Mouse (Mus musculus): ENCODE measurements around the gene Tmem107. TPM values are rescaled to one million over a fixed set of nuclear protein-coding genes. Genes with fewer than 3 reads are reported as not detected.

Tmem107 gene
- total and polyA plus RNA-seq, 3 experiments: 22.6 to 31.3 (median 30.1) TPM

DNA sequence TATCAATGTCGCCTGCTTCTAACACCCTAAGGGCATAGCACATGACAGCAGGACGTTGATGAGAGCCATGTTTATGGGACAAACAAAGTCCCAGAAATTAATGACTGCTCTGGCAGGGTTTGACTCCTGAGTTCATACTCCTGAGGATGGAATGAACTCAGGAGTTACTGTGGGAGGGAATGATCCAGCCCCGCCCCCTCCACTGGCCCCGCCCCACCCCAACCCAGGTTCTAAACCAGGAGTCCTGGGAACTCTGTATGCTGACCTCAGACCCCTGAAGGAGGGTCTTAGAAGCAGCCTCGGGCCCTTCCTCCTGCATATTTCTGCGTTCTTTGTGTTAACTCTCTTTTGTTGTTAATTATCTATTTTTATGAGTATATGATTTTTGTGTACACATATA, 15.0 kb downstream of the Tmem107 start:
- Histone ChIP-seq H3K4me3 (replicated peaks in 1 of 3; ENCODE audit: low read depth in 2 of 3, low read length in 2 of 3, poor library complexity in 1 of 3) (no peak overlapping the region), H3K9ac (ENCODE audit: insufficient read depth, low read depth) (no peak overlapping the region), H3K79me2 (replicated peaks; ENCODE audit: control insufficient read depth, extremely low read depth, insufficient read depth, poor library complexity, severe bottlenecking) (peaks cover 21% of the 10 kb centered on the region), H3K36me3 (replicated peaks in 1 of 2; ENCODE audit: control insufficient read depth in 1 of 2, insufficient read depth in 1 of 2, low read length in 1 of 2) (peaks cover 11 to 13% of the 10 kb centered on the region in 2 experiments), H3K9me3 (replicated peaks; ENCODE audit: low read length) (peaks cover 4% of the 10 kb centered on the region), H3K27ac (ENCODE audit: insufficient read depth, low read depth) (no peak overlapping the region), H3K27me3 (replicated peaks) (peaks cover 33% of the 10 kb centered on the region), H3K4me1 (ENCODE audit: control insufficient read depth in 1 of 2, insufficient read depth in 2 of 2) (peaks cover 19 to 34% of the 10 kb centered on the region in 2 experiments), H3K4me2 (ENCODE audit: insufficient read depth, low read depth, poor library complexity, severe bottlenecking) (no peak overlapping the region)
- TF ChIP-seq RCOR1 (conservative IDR thresholded peaks at IDR 0.05; ENCODE audit: low read depth, low read length): no peak
- TF ChIP-seq ZKSCAN1 (IDR thresholded peaks at IDR 0.05; ENCODE audit: borderline replicate concordance, low read depth, low read length): no peak
- TF ChIP-seq SMC3 (IDR thresholded peaks at IDR 0.05; ENCODE audit: low read depth, low read length): no peak
- no peak for TF ChIP-seq TBP (conservative IDR thresholded peaks at IDR 0.05; ENCODE audit: low read depth, low read length)
- no peak for TF ChIP-seq RAD21 (IDR thresholded peaks at IDR 0.05; ENCODE audit: low read depth, low read length)
- no peak for TF ChIP-seq NELFE (IDR thresholded peaks at IDR 0.05; ENCODE audit: low read depth, low read length)
- no peak for TF ChIP-seq EP300 (IDR thresholded peaks at IDR 0.05; ENCODE audit: low read length)
- no peak for TF ChIP-seq TCF12 (IDR thresholded peaks at IDR 0.05; ENCODE audit: low read depth, low read length)
- TF ChIP-seq CTCF (conservative IDR thresholded peaks at IDR 0.05 in 1 of 2, IDR thresholded peaks at IDR 0.05 in 1 of 2; ENCODE audit: low read depth in 2 of 2, low read length in 2 of 2): no peak
- in situ Hi-C loops (cut with MboI; ENCODE audit: low pct_ligation_motif_present, low pct_unique_long_range_greater_than_20kb, low sequenced_read_pairs): loop anchor here (25.0 kb wide), 1 partner anchor 927 kb away; the partner anchor contains the start of genes Acadvl, Dlg4 and Dvl2
- dilution Hi-C loops (cut with MboI; ENCODE audit: extremely low pct_ligation_motif_present, extremely low pct_unique_long_range_greater_than_20kb, low sequenced_read_pairs): no loop called here
- no peak for DNase-seq (ENCODE audit: extremely low read depth)

DNA sequence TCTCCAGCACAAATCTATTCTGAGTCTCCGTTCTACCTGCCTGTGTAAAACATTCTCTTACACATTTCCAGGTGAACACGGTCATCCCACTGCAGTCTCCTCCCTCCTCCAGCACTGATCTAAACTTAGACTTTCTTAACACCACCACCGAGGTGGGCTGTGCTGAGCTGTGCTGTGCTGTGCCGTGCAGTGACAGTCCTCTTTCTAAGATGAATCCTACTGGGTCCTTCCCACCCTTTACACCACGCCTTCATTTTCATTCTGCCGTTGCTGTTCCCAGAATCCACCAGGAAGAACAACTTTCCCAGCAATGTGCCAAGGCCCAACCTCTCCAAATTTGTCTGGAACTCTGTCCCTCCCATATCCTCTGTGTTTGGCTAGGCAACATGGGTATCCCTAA, 15.8 kb downstream of the Tmem107 start:
- in situ Hi-C loops (cut with MboI; ENCODE audit: low pct_ligation_motif_present, low pct_unique_long_range_greater_than_20kb, low sequenced_read_pairs) (loop anchor here (25.0 kb wide), 1 partner anchor 926 kb away; the partner anchor contains the start of genes Acadvl, Dlg4 and Dvl2), dilution Hi-C loops (cut with MboI; ENCODE audit: extremely low pct_ligation_motif_present, extremely low pct_unique_long_range_greater_than_20kb, low sequenced_read_pairs) (no loop called here)
- Histone ChIP-seq H3K4me1 (ENCODE audit: control insufficient read depth in 1 of 2, insufficient read depth in 2 of 2) (peaks cover 19 to 39% of the 10 kb centered on the region in 2 experiments), H3K9ac (ENCODE audit: insufficient read depth, low read depth) (no peak overlapping the region), H3K4me2 (ENCODE audit: insufficient read depth, low read depth, poor library complexity, severe bottlenecking) (no peak overlapping the region), H3K9me3 (replicated peaks; ENCODE audit: low read length) (peaks cover 4% of the 10 kb centered on the region), H3K27ac (ENCODE audit: insufficient read depth, low read depth) (no peak overlapping the region), H3K79me2 (replicated peaks; ENCODE audit: control insufficient read depth, extremely low read depth, insufficient read depth, poor library complexity, severe bottlenecking) (peaks cover 29% of the 10 kb centered on the region), H3K4me3 (replicated peaks in 1 of 3; ENCODE audit: low read depth in 2 of 3, low read length in 2 of 3, poor library complexity in 1 of 3) (no peak overlapping the region), H3K27me3 (replicated peaks) (peaks cover 33% of the 10 kb centered on the region), H3K36me3 (replicated peaks in 1 of 2; ENCODE audit: control insufficient read depth in 1 of 2, insufficient read depth in 1 of 2, low read length in 1 of 2) (peaks cover 13 to 21% of the 10 kb centered on the region in 2 experiments)
- TF ChIP-seq USF1 (IDR thresholded peaks at IDR 0.05; ENCODE audit: low read depth, low read length): no peak
- no peak for TF ChIP-seq BHLHE40 (IDR thresholded peaks at IDR 0.05; ENCODE audit: low read depth, low read length)
- TF ChIP-seq UBTF (IDR thresholded peaks at IDR 0.05; ENCODE audit: low read depth, low read length): no peak
- TF ChIP-seq NELFE (IDR thresholded peaks at IDR 0.05; ENCODE audit: low read depth, low read length): no peak
- TF ChIP-seq CTCF (conservative IDR thresholded peaks at IDR 0.05 in 1 of 2, IDR thresholded peaks at IDR 0.05 in 1 of 2; ENCODE audit: low read depth in 2 of 2, low read length in 2 of 2): no peak
- no peak for TF ChIP-seq RCOR1 (conservative IDR thresholded peaks at IDR 0.05; ENCODE audit: low read depth, low read length)
- no peak for TF ChIP-seq EP300 (IDR thresholded peaks at IDR 0.05; ENCODE audit: low read length)
- TF ChIP-seq IRF4 (IDR thresholded peaks at IDR 0.05; ENCODE audit: low read depth, low read length): no peak
- TF ChIP-seq ELF1 (IDR thresholded peaks at IDR 0.05; ENCODE audit: low read depth, low read length): no peak
- TF ChIP-seq SMC3 (IDR thresholded peaks at IDR 0.05; ENCODE audit: low read depth, low read length): no peak
- no peak for TF ChIP-seq HCFC1 (IDR thresholded peaks at IDR 0.05; ENCODE audit: low read depth, low read length)
- TF ChIP-seq MXI1 (IDR thresholded peaks at IDR 0.05; ENCODE audit: low read depth, low read length): no peak
- TF ChIP-seq MAZ (IDR thresholded peaks at IDR 0.05; ENCODE audit: low read depth, low read length): no peak
- no peak for TF ChIP-seq SIN3A (IDR thresholded peaks at IDR 0.05; ENCODE audit: low read length)
- no peak for TF ChIP-seq MAFK (IDR thresholded peaks at IDR 0.05; ENCODE audit: insufficient replicate concordance, low read length)
- no peak for TF ChIP-seq ZMIZ1 (IDR thresholded peaks at IDR 0.05; ENCODE audit: low read depth, low read length)
- DNase-seq (ENCODE audit: extremely low read depth): no peak
